Mouse (Mus musculus) ES-CJ7 (cell line): ENCODE data around the gene Tmem69.

Source experiments
- DNase-seq: peaks from one replicate; pipeline ENCODE4 v3.0.0; 2011; ENCODE audit warnings: low read depth, low spot score

The Tmem69 gene

GRCm38 (mm10) chr4:116555413-116556300 is at the start of gene Tmem69:
Tmem69 (minus strand) TSS chr4:116555936.
- DNase-seq: peak; percentile 86

- peak; percentile 93 for DNase-seq
These were observed 41.5 kb upstream of the Tmem69 start for GRCm38 (mm10) chr4:116596978-116597881.

GRCm38 (mm10) chr4:116596379-116596778 is 40.6 kb upstream of the Tmem69 start, which contains the start of gene Ccdc17:
Ccdc17 (plus strand) TSS chr4:116596654.
- no peak for DNase-seq

DNA sequence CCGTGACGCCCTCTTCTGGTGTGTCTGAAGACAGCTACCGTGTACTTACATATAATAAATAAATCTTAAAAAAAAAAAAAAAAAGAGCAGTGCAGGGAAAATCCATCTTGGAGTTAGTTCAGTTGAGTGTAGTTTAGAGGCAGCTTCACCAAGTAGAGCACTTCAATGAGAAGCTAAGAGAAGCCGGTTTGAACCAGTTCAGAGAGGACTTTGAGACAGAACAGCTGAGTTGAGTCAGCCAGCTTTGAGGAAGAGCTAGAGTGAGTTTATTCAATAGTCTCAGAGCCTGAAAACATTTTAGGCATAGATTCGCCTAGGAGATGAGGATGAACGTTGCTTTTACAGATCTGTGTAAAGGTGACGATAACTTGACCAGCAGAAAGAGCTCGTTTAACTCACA is 40.1 kb upstream of the Tmem69 start:
- DNase-seq: peak; percentile 43

DNA sequence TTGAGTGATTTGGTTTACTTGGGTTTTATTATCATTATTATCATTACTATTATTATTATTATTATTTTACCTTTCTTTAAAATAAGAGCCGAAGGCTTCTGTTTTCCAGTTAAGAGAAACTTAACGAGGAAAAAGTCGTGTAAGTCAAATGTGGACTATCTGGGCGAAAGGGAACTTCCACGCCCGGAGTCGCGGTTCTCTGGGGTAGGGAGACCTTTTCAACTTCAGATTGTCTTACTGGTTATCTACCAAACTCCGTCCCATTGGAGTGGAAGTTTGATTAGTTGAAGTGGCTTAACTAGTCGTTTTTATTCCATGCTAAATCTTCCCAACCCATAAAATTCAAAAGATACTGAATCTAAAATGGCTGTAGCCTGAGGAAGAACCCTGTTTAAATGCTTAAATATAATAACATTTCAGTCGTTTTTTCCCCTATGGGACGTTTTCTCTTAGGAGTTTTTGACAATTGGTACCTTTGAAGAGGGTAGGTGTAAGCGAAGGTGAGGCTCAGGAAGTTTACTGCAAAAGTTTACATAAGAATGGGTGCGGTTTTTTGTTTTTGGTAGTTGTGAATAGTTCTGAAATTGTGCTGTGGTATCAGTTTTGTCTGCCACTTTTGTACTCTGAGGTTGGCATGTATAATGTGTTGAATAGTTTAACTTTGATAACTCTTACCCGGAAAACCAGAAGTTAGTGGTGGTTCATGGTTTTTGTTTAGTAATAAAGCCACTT is 2.6 kb upstream of the Tmem69 start:
- no peak for DNase-seq

- DNase-seq: peak; percentile 96
These were observed 1.8 kb upstream of the Tmem69 start, which contains the start of gene Gpbp1l1 for GRCm38 (mm10) chr4:116557306-116558121. Gpbp1l1 (plus strand) TSS chr4:116557658.

DNA sequence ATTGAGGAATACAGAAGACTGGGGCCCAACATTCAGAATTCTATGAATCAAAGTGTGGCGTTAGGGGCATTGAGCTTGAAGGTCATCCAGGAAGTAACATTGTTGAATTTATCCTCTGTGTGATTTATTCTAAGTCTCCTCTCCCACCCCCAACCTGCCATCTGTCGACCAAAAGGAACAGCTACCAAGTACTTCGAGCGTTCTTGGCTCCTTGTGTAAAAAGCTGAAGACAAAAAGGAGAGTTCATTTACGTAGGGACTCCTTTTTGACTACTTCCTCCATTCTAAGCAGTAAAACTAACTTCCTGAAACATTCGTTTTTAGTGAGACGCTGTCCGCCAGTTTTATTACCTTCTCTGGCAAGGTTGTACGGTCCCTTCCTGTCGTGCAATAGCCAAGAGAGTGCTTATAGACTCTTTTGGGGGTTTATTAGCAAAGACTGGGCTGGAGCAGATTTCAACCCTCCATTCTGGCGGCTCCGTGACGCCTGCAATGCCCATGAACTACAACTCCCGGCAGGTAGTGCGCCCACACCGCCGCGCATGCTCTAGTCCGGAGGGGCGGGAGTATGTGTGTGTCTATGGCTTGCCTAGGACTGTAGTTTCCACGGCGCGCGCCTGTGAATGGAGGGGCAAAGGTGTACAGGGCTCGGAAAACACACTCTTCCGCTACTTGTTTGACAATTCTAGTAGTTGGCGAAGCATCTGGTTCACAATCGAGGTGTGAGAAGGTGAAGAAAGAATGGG is 997 bp upstream of the Tmem69 start:
- DNase-seq: peak; percentile 96

GRCm38 (mm10) chr4:116553035-116553434 is 2.7 kb downstream of the Tmem69 start:
- no peak for DNase-seq

GRCm38 (mm10) chr4:116550432-116550831 is 5.3 kb downstream of the Tmem69 start:
- no peak for DNase-seq

DNA sequence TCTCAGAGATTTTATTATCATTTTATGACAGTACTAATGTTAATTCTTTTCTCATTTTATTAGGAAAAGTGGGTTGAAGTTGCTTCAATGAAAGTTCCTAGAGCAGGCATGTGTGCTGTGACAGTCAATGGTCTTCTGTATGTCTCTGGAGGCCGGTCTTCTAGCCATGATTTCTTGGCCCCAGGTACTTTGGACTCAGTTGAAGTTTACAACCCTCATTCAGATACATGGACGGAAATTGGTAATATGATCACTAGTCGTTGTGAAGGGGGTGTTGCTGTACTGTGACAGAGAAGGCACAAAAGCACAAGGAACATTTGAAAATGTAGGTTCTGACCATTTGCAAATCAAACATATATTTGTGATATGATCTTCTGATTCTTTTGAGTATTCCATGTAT is 18.0 kb downstream of the Tmem69 start:
- no peak for DNase-seq

DNA sequence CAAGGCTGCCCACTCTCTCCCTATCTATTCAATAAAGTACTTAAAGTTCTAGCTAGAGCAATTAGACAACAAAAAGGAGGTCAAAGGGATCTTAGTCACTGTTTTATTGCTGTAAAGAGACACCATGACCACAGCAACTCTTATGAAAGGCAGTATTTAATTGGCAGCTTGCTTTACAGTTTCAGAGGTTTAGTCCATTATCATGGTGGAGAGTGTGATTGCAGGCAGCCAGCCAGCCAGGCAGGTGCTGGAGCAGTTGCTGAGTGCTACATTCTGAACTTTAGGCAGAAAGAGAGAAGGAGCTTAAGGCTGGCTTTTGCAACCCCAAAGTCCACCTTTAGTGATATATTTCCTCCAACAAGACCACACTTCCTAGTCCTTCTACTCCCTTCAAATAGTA is 19.4 kb downstream of the Tmem69 start:
- DNase-seq: no peak

GRCm38 (mm10) chr4:116531109-116531508 is 24.6 kb downstream of the Tmem69 start:
- no peak for DNase-seq

DNA sequence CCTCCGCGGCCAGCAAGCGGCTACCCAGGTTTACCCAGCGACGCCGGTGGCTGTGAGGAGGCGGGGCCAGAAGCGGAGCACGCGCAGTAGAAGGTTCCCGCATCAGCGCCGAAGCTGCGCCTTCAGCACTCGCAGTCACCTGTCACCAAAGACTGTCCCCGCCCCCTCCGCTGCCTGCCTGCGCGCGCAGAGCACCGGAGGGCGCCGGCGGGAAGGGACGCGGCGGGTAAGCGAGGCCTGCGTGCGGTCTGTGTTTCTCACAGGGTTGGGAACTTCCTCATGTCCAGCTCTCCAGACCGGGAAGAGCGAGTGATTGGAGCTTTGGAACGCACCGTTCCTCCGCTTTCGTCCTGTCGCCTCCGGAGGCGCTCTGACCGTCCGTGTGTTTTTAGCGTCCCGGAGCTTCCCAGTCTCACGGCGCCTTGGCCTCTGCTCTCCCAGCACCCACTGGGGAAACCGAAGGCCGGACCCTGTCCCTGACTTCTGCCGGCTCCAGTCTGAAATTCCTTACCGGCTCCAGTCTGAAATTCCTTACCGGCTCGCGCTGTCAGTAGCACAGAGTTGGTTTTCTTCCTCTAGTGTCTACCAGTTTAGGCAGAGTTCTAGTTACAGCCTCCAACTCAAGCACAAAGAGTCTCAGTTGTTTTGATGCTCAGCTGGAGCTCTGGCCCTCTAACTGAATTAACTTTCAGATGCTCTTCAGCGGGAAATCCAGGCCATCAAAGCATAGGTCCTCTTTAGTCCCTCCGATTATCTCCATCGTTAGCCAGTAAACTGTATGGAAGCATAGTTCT is 48.1 kb downstream of the Tmem69 start, which contains the start of gene Ipp:
Ipp (plus strand) TSS at position 125 of the 794 bp plus-strand sequence.
- DNase-seq: peak; percentile 96

- no peak for DNase-seq
These were observed 48.8 kb downstream of the Tmem69 start for GRCm38 (mm10) chr4:116506886-116507424.
